Mouse (Mus musculus): ENCODE data around the gene Plppr3.

- TF ChIP-seq POLR2A (IDR thresholded peaks at IDR 0.05; ENCODE audit: borderline replicate concordance, control insufficient read depth, low read depth, low read length) (no peak), CTCF (IDR thresholded peaks at IDR 0.05; ENCODE audit: control insufficient read depth, insufficient read depth, low read length) (no peak)
Observed at GRCm38 (mm10) chr10:79840091-79840490, 34.3 kb downstream of the Plppr3 start.

Data from bone marrow, adult 2 months (tissue).